ENCODE assay signal across 9 mouse cellular contexts in genomic region chr1:132116606-132117005, GRCm38 (mm10). TPM values are rescaled to one million over a fixed set of nuclear protein-coding genes. Genes with fewer than 3 reads are reported as not detected.
A peak's percentile ranks its signal among the peaks of the same experiment; 100 is the strongest.
DNase-seq lines count a peak whose midpoint lies in the region; ATAC-seq and TF ChIP-seq lines count a peak whose summit lies in the region.
"Had no signal": no experiment of that assay in that cellular context is flagged by ENCODE, and none has a peak within 500 bp of the region (broad histone marks: within the 10 kb centered on the region; RNA-seq: fewer than 3 reads in every experiment).

No protein-coding gene starts in this region.

- peak; percentile 75 for DNase-seq in neural tube, embryonic 10.5 days (ENCODE audit: extremely low spot score, low spot score)
- DNase-seq in c-Kit-positive CD71-negative TER-119-negative erythroid progenitor cells, embryonic 14.5 days (ENCODE audit: low read depth) = peak; percentile 64
- DNase-seq in forebrain, embryonic 11.5 days (ENCODE audit: low spot score) = peak; percentile 87
- peak; percentile 64 for DNase-seq in lung, adult 2 months
- DNase-seq in right cerebral cortex, postnatal 10 days (ENCODE audit: low spot score in 2 of 2) = peak; percentile 70 to 81
- peak; percentile 36 for DNase-seq in yolk sac, embryonic 10.5 days (ENCODE audit: low spot score)

- TF ChIP-seq POLR2A in lung, adult 2 months (IDR thresholded peaks at IDR 0.05; ENCODE audit: borderline replicate concordance, extremely low read depth, low read depth, low read length) = no peak

- TF ChIP-seq CTCF in lung, adult 2 months (IDR thresholded peaks at IDR 0.05; ENCODE audit: insufficient read depth, low read length) = peak; percentile 66

- H3K27me3 ChIP-seq in neural tube, embryonic 15.5 days (replicated peaks) = no peaks in the 10 kb centered on the region
- H3K27me3 ChIP-seq in forebrain, embryonic 11.5 days (ENCODE audit: control insufficient read depth, insufficient read depth, low read length) = no peaks in the 10 kb centered on the region
- H3K27me3 ChIP-seq in hindbrain, embryonic 12.5 days = no peaks in the 10 kb centered on the region
- H3K27me3 ChIP-seq: neural tube, embryonic 12.5 days had no signal

- no peak overlapping the region for H3K27ac ChIP-seq in neural tube, embryonic 15.5 days (replicated peaks)
- H3K27ac ChIP-seq in forebrain, embryonic 11.5 days (ENCODE audit: low read depth, low read length) = no peak overlapping the region
- no peak overlapping the region for H3K27ac ChIP-seq in hindbrain, embryonic 12.5 days
- H3K27ac ChIP-seq: neural tube, embryonic 12.5 days had no signal

- 33% methylated on average over 18 of the region's 18 CpGs for WGBS in neural tube, embryonic 15.5 days
- 18% methylated on average over 18 of the region's 18 CpGs for WGBS in forebrain, embryonic 11.5 days
- 23% methylated on average over 18 of the region's 18 CpGs for WGBS in hindbrain, embryonic 12.5 days
- 37% methylated on average over 18 of the region's 18 CpGs for whole genome bisulfite sequencing in lung, adult 2 months

- ATAC-seq in neural tube, embryonic 15.5 days (ENCODE audit: low FRiP score) = no peak
- no peak for ATAC-seq in forebrain, embryonic 11.5 days (replicated peaks; ENCODE audit: low FRiP score)
- no peak for ATAC-seq in hindbrain, embryonic 12.5 days (ENCODE audit: low FRiP score)

- 0 out of 2 replicates have a peak, but pooled peaks cover 5% of the 10 kb centered on the region for H3K4me1 ChIP-seq in neural tube, embryonic 15.5 days
- no peaks in the 10 kb centered on the region for H3K4me1 ChIP-seq in forebrain, embryonic 11.5 days (replicated peaks; ENCODE audit: control insufficient read depth, insufficient read depth, low read length)
- 0 out of 2 replicates have a peak, but pooled peaks cover 2% of the 10 kb centered on the region for H3K4me1 ChIP-seq in hindbrain, embryonic 12.5 days
- H3K4me1 ChIP-seq in lung, adult 2 months (ENCODE audit: control insufficient read depth, insufficient read depth, low read length) = no peaks in the 10 kb centered on the region
- H3K4me1 ChIP-seq: neural tube, embryonic 12.5 days had no signal

- no peak overlapping the region for H3K9ac ChIP-seq in neural tube, embryonic 15.5 days (replicated peaks)
- no peak overlapping the region for H3K9ac ChIP-seq in forebrain, embryonic 11.5 days (ENCODE audit: low read length)
- H3K9ac ChIP-seq in hindbrain, embryonic 12.5 days = no peak overlapping the region
- H3K9ac ChIP-seq: neural tube, embryonic 12.5 days had no signal

- H3K4me2 ChIP-seq in neural tube, embryonic 15.5 days = no peak overlapping the region
- no peak overlapping the region for H3K4me2 ChIP-seq in forebrain, embryonic 11.5 days (ENCODE audit: low read depth, low read length, severe bottlenecking)
- 0 out of 2 replicates have a peak overlapping the region, but pooled peaks have one; percentile 22 for H3K4me2 ChIP-seq in hindbrain, embryonic 12.5 days (replicated peaks)
- H3K4me2 ChIP-seq: neural tube, embryonic 12.5 days had no signal

- H3K36me3 ChIP-seq in neural tube, embryonic 15.5 days = no peaks in the 10 kb centered on the region
- no peaks in the 10 kb centered on the region for H3K36me3 ChIP-seq in forebrain, embryonic 11.5 days (ENCODE audit: control insufficient read depth, insufficient read depth, low read length)
- H3K36me3 ChIP-seq in hindbrain, embryonic 12.5 days = no peaks in the 10 kb centered on the region
- H3K36me3 ChIP-seq: neural tube, embryonic 12.5 days had no signal

- no peak overlapping the region for H3K4me3 ChIP-seq in neural tube, embryonic 15.5 days (replicated peaks)
- H3K4me3 ChIP-seq in forebrain, embryonic 11.5 days (ENCODE audit: low read depth, low read length) = no peak overlapping the region
- no peak overlapping the region for H3K4me3 ChIP-seq in hindbrain, embryonic 12.5 days
- H3K4me3 ChIP-seq in lung, adult 2 months (replicated peaks; ENCODE audit: extremely low read depth, low read depth, low read length) = no peak overlapping the region
- H3K4me3 ChIP-seq: neural tube, embryonic 12.5 days had no signal

- no peaks in the 10 kb centered on the region for H3K9me3 ChIP-seq in neural tube, embryonic 15.5 days (replicated peaks)
- H3K9me3 ChIP-seq in forebrain, embryonic 11.5 days (ENCODE audit: control insufficient read depth, low read length) = no peaks in the 10 kb centered on the region
- H3K9me3 ChIP-seq in hindbrain, embryonic 12.5 days (replicated peaks) = no peaks in the 10 kb centered on the region
- H3K9me3 ChIP-seq: neural tube, embryonic 12.5 days had no signal

RNA-seq across cellular contexts. Expression of gene Cdk18, which starts 22.9 kb away (rescaled TPM):
- polyA plus RNA-seq in neural tube, embryonic 15.5 days (2015; fragmentation: Nextera tagmentation; extraction: Ambion mirVana) = 0.68 and 1.6 TPM in 2 replicates
- 0.35 and 0.96 TPM in 2 replicates for polyA plus RNA-seq in forebrain, embryonic 11.5 days (2014; fragmentation: Nextera tagmentation; extraction: Ambion mirVana)
- 0.99 and 1.4 TPM in 2 replicates for polyA plus RNA-seq in hindbrain, embryonic 12.5 days (2016; fragmentation: Nextera tagmentation; extraction: Ambion mirVana)
- 32.8 and 34.0 TPM in 2 replicates for polyA plus RNA-seq in lung, adult 2 months (2012; rRNA removed)

RNA-seq across cellular contexts. Expression of gene Mfsd4a, which starts 48.7 kb away (rescaled TPM):
- polyA plus RNA-seq in neural tube, embryonic 15.5 days (2015; fragmentation: Nextera tagmentation; extraction: Ambion mirVana) = 7.8 TPM in 2 replicates
- 10.5 and 13.6 TPM in 2 replicates for polyA plus RNA-seq in forebrain, embryonic 11.5 days (2014; fragmentation: Nextera tagmentation; extraction: Ambion mirVana)
- 15.4 and 16.2 TPM in 2 replicates for polyA plus RNA-seq in hindbrain, embryonic 12.5 days (2016; fragmentation: Nextera tagmentation; extraction: Ambion mirVana)
- polyA plus RNA-seq in lung, adult 2 months (2012; rRNA removed) = 5.0 and 6.1 TPM in 2 replicates

Comparison
In these comparisons a context has a peak if more than half of its experiments do, and no peak if none do; other contexts are left out.
1. DNase-seq: peak in every context shown above with its lines; median percentile 87 in forebrain, embryonic 11.5 days; 76 in right cerebral cortex, postnatal 10 days; 75 in neural tube, embryonic 10.5 days; 64 in c-Kit-positive CD71-negative TER-119-negative erythroid progenitor cells, embryonic 14.5 days; 64 in lung, adult 2 months; 36 in yolk sac, embryonic 10.5 days.
2. RNA of gene Cdk18, which starts 22.9 kb away (polyA plus RNA-seq): 32.8 to 34.0 TPM in lung, adult 2 months; 0.99 to 1.4 TPM in hindbrain, embryonic 12.5 days, 0.68 to 1.6 TPM in neural tube, embryonic 15.5 days and 0.35 to 0.96 TPM in forebrain, embryonic 11.5 days; every median in the first group is over 10 times any median in the second.